Mouse (Mus musculus): Measurements from ENCODE around the gene Qdpr. TPM values are rescaled to one million over a fixed set of nuclear protein-coding genes. Genes with fewer than 3 reads are reported as not detected.

The Qdpr gene
- polyA plus RNA-seq, 1 experiment from 2014 or later: 84.0 TPM

GRCm38 (mm10) chr5:45493191-45494092 lies 43.4 kb upstream of the Qdpr start, which contains the start of gene Lap3:
Gene Lap3 (plus strand): TSS chr5:45493374.
- Histone ChIP-seq H3K27ac (ENCODE audit: low read depth, low read length) (peak within 1 kb of the TSS; percentile 66), H3K36me3 (ENCODE audit: control insufficient read depth, insufficient read depth, low read length) (peaks cover 4% of the 10 kb centered on the region; the same call in 1 of the 2 replicates), H3K9me3 (replicated peaks; ENCODE audit: control insufficient read depth, low read length) (no peaks in the 10 kb centered on the region), H3K4me1 (ENCODE audit: control insufficient read depth, insufficient read depth, low read length) (peaks cover 10% of the 10 kb centered on the region), H3K9ac (ENCODE audit: low read depth, low read length) (peak within 1 kb of the TSS; percentile 83), H3K4me2 (peak within 1 kb of the TSS; percentile 91), H3K4me3 (ENCODE audit: low read depth, low read length) (peak within 1 kb of the TSS; percentile 62), H3K27me3 (ENCODE audit: control insufficient read depth, insufficient read depth, low read length) (no peaks in the 10 kb centered on the region; the same call in 1 of the 2 replicates)
- WGBS (ENCODE audit: insufficient replicate concordance): under 1% methylated on average over 75 of the region's 78 CpGs
- ATAC-seq (replicated peaks; ENCODE audit: insufficient number of reproducible peaks, low FRiP score, low TSS enrichment): peak; percentile 91

GRCm38 (mm10) chr5:45491776-45492175 lies 41.7 kb upstream of the Qdpr start:
- Histone ChIP-seq H3K4me1 (ENCODE audit: control insufficient read depth, insufficient read depth, low read length) (peaks cover 10% of the 10 kb centered on the region), H3K9ac (ENCODE audit: low read depth, low read length) (no peak overlapping the region), H3K36me3 (ENCODE audit: control insufficient read depth, insufficient read depth, low read length) (no peaks in the 10 kb centered on the region), H3K4me2 (no peak overlapping the region), H3K9me3 (replicated peaks; ENCODE audit: control insufficient read depth, low read length) (no peaks in the 10 kb centered on the region), H3K4me3 (ENCODE audit: low read depth, low read length) (no peak overlapping the region), H3K27me3 (ENCODE audit: control insufficient read depth, insufficient read depth, low read length) (no peaks in the 10 kb centered on the region; the same call in 1 of the 2 replicates), H3K27ac (ENCODE audit: low read depth, low read length) (no peak overlapping the region)
- 74% methylated on average over 4 of the region's 4 CpGs for WGBS (ENCODE audit: insufficient replicate concordance)
- ATAC-seq (replicated peaks; ENCODE audit: insufficient number of reproducible peaks, low FRiP score, low TSS enrichment): no peak

GRCm38 (mm10) chr5:45483654-45484053 lies 33.6 kb upstream of the Qdpr start:
- ATAC-seq (replicated peaks; ENCODE audit: insufficient number of reproducible peaks, low FRiP score, low TSS enrichment): no peak
- no peak overlapping the region for H3K9ac ChIP-seq (ENCODE audit: low read depth, low read length)
- 74% methylated on average over 1 of the region's 1 CpGs for whole genome bisulfite sequencing (ENCODE audit: insufficient replicate concordance)
- no peaks in the 10 kb centered on the region for H3K27me3 ChIP-seq (ENCODE audit: control insufficient read depth, insufficient read depth, low read length)
- H3K4me2 ChIP-seq: no peak overlapping the region
- H3K36me3 ChIP-seq (ENCODE audit: control insufficient read depth, insufficient read depth, low read length): no peaks in the 10 kb centered on the region
- H3K9me3 ChIP-seq (replicated peaks; ENCODE audit: control insufficient read depth, low read length): no peaks in the 10 kb centered on the region
- no peak overlapping the region for H3K4me3 ChIP-seq (ENCODE audit: low read depth, low read length)
- H3K27ac ChIP-seq (ENCODE audit: low read depth, low read length): no peak overlapping the region
- no peaks in the 10 kb centered on the region for H3K4me1 ChIP-seq (ENCODE audit: control insufficient read depth, insufficient read depth, low read length)

GRCm38 (mm10) chr5:45482607-45483006 lies 32.6 kb upstream of the Qdpr start:
- no peak overlapping the region for H3K4me2 ChIP-seq
- H3K27ac ChIP-seq (ENCODE audit: low read depth, low read length): no peak overlapping the region
- H3K9me3 ChIP-seq (replicated peaks; ENCODE audit: control insufficient read depth, low read length): no peaks in the 10 kb centered on the region
- 54% methylated on average over 3 of the region's 3 CpGs for WGBS (ENCODE audit: insufficient replicate concordance)
- no peaks in the 10 kb centered on the region for H3K4me1 ChIP-seq (ENCODE audit: control insufficient read depth, insufficient read depth, low read length)
- ATAC-seq (replicated peaks; ENCODE audit: insufficient number of reproducible peaks, low FRiP score, low TSS enrichment): no peak
- no peaks in the 10 kb centered on the region for H3K36me3 ChIP-seq (ENCODE audit: control insufficient read depth, insufficient read depth, low read length)
- no peaks in the 10 kb centered on the region for H3K27me3 ChIP-seq (ENCODE audit: control insufficient read depth, insufficient read depth, low read length)
- H3K9ac ChIP-seq (ENCODE audit: low read depth, low read length): no peak overlapping the region
- H3K4me3 ChIP-seq (ENCODE audit: low read depth, low read length): no peak overlapping the region

- Histone ChIP-seq H3K27ac (ENCODE audit: low read depth, low read length) (no peak overlapping the region), H3K27me3 (ENCODE audit: control insufficient read depth, insufficient read depth, low read length) (no peaks in the 10 kb centered on the region), H3K9me3 (replicated peaks; ENCODE audit: control insufficient read depth, low read length) (no peaks in the 10 kb centered on the region), H3K36me3 (ENCODE audit: control insufficient read depth, insufficient read depth, low read length) (no peaks in the 10 kb centered on the region), H3K4me2 (no peak overlapping the region), H3K4me1 (ENCODE audit: control insufficient read depth, insufficient read depth, low read length) (no peaks in the 10 kb centered on the region), H3K9ac (ENCODE audit: low read depth, low read length) (no peak overlapping the region), H3K4me3 (ENCODE audit: low read depth, low read length) (no peak overlapping the region)
- 81% methylated on average over 2 of the region's 2 CpGs for WGBS (ENCODE audit: insufficient replicate concordance)
- ATAC-seq (replicated peaks; ENCODE audit: insufficient number of reproducible peaks, low FRiP score, low TSS enrichment): no peak
Measured at GRCm38 (mm10) chr5:45481125-45481524, 31.1 kb upstream of the Qdpr start.

GRCm38 (mm10) chr5:45480066-45480465 lies 30.0 kb upstream of the Qdpr start:
- no peak overlapping the region for H3K4me2 ChIP-seq
- no peak overlapping the region for H3K4me3 ChIP-seq (ENCODE audit: low read depth, low read length)
- H3K27me3 ChIP-seq (ENCODE audit: control insufficient read depth, insufficient read depth, low read length): no peaks in the 10 kb centered on the region
- 94% methylated on average over 1 of the region's 1 CpGs for WGBS (ENCODE audit: insufficient replicate concordance)
- H3K27ac ChIP-seq (ENCODE audit: low read depth, low read length): no peak overlapping the region
- no peak for ATAC-seq (replicated peaks; ENCODE audit: insufficient number of reproducible peaks, low FRiP score, low TSS enrichment)
- H3K9me3 ChIP-seq (replicated peaks; ENCODE audit: control insufficient read depth, low read length): no peaks in the 10 kb centered on the region
- H3K36me3 ChIP-seq (ENCODE audit: control insufficient read depth, insufficient read depth, low read length): no peaks in the 10 kb centered on the region
- H3K4me1 ChIP-seq (ENCODE audit: control insufficient read depth, insufficient read depth, low read length): no peaks in the 10 kb centered on the region
- no peak overlapping the region for H3K9ac ChIP-seq (ENCODE audit: low read depth, low read length)

- ATAC-seq (replicated peaks; ENCODE audit: insufficient number of reproducible peaks, low FRiP score, low TSS enrichment): no peak
- no peaks in the 10 kb centered on the region for H3K9me3 ChIP-seq (replicated peaks; ENCODE audit: control insufficient read depth, low read length)
- 70% methylated on average over 7 of the region's 7 CpGs for WGBS (ENCODE audit: insufficient replicate concordance)
- no peaks in the 10 kb centered on the region for H3K4me1 ChIP-seq (ENCODE audit: control insufficient read depth, insufficient read depth, low read length)
- no peak overlapping the region for H3K4me2 ChIP-seq
- H3K9ac ChIP-seq (ENCODE audit: low read depth, low read length): no peak overlapping the region
- H3K27me3 ChIP-seq (ENCODE audit: control insufficient read depth, insufficient read depth, low read length): no peaks in the 10 kb centered on the region
- no peaks in the 10 kb centered on the region for H3K36me3 ChIP-seq (ENCODE audit: control insufficient read depth, insufficient read depth, low read length)
- no peak overlapping the region for H3K27ac ChIP-seq (ENCODE audit: low read depth, low read length)
- no peak overlapping the region for H3K4me3 ChIP-seq (ENCODE audit: low read depth, low read length)
Measured at GRCm38 (mm10) chr5:45477601-45478000, 27.6 kb upstream of the Qdpr start.

GRCm38 (mm10) chr5:45476288-45476687 lies 26.3 kb upstream of the Qdpr start:
- no peaks in the 10 kb centered on the region for H3K4me1 ChIP-seq (ENCODE audit: control insufficient read depth, insufficient read depth, low read length)
- no peaks in the 10 kb centered on the region for H3K9me3 ChIP-seq (replicated peaks; ENCODE audit: control insufficient read depth, low read length)

GRCm38 (mm10) chr5:45475771-45476170 lies 25.7 kb upstream of the Qdpr start:
- Histone ChIP-seq H3K4me1 (ENCODE audit: control insufficient read depth, insufficient read depth, low read length) (no peaks in the 10 kb centered on the region), H3K9me3 (replicated peaks; ENCODE audit: control insufficient read depth, low read length) (no peaks in the 10 kb centered on the region), H3K36me3 (ENCODE audit: control insufficient read depth, insufficient read depth, low read length) (no peaks in the 10 kb centered on the region), H3K4me2 (no peak overlapping the region), H3K9ac (ENCODE audit: low read depth, low read length) (no peak overlapping the region), H3K27me3 (ENCODE audit: control insufficient read depth, insufficient read depth, low read length) (no peaks in the 10 kb centered on the region), H3K4me3 (ENCODE audit: low read depth, low read length) (no peak overlapping the region), H3K27ac (ENCODE audit: low read depth, low read length) (no peak overlapping the region)
- WGBS (ENCODE audit: insufficient replicate concordance): 84% methylated on average over 5 of the region's 5 CpGs
- no peak for ATAC-seq (replicated peaks; ENCODE audit: insufficient number of reproducible peaks, low FRiP score, low TSS enrichment)

More at GRCm38 (mm10) chr5:45476288-45476687, 26.3 kb upstream of the Qdpr start:
- no peaks in the 10 kb centered on the region for H3K36me3 ChIP-seq (ENCODE audit: control insufficient read depth, insufficient read depth, low read length)
- H3K9ac ChIP-seq (ENCODE audit: low read depth, low read length): no peak overlapping the region
- no peak for ATAC-seq (replicated peaks; ENCODE audit: insufficient number of reproducible peaks, low FRiP score, low TSS enrichment)
- no peaks in the 10 kb centered on the region for H3K27me3 ChIP-seq (ENCODE audit: control insufficient read depth, insufficient read depth, low read length)
- H3K4me2 ChIP-seq: no peak overlapping the region
- 49% methylated on average over 6 of the region's 6 CpGs for WGBS (ENCODE audit: insufficient replicate concordance)
- H3K27ac ChIP-seq (ENCODE audit: low read depth, low read length): no peak overlapping the region
- no peak overlapping the region for H3K4me3 ChIP-seq (ENCODE audit: low read depth, low read length)
